Mouse (Mus musculus): ENCODE data around the gene Mylk2. TPM values are rescaled to one million over a fixed set of nuclear protein-coding genes. Genes with fewer than 3 reads are reported as not detected.

Gene Mylk2
- total and polyA plus RNA-seq, 3 experiments = not detected

DNA sequence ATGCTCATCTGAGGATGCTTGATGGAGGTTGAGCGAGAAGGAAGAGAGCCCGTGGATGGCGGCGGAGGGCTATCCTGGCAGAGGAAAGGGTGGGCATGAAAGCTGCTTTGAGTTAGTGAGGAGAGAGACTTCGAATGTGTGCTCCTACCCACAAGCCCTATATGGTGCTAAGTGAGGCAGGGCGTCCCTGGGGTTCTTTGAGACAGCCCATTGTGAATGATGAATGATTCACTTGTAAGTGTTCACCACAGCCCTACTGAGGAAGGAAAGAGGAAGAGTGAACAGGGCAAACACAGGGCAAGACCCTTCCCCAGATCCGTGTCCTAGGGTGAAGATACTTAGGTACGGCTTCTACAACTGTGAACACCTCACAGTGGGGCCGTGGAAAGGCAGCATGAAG lies 15.7 kb downstream of the Mylk2 start:
- no peak for TF ChIP-seq SMC3 (IDR thresholded peaks at IDR 0.05; ENCODE audit: low read depth, low read length)
- no peak for TF ChIP-seq JUND (IDR thresholded peaks at IDR 0.05; ENCODE audit: low read depth, low read length)
- TF ChIP-seq HCFC1 (IDR thresholded peaks at IDR 0.05; ENCODE audit: low read depth, low read length) = no peak
- TF ChIP-seq USF1 (IDR thresholded peaks at IDR 0.05; ENCODE audit: low read depth, low read length) = no peak
- no peak for TF ChIP-seq E2F4 (IDR thresholded peaks at IDR 0.05; ENCODE audit: borderline replicate concordance, low read depth, low read length)
- no peak for TF ChIP-seq MEF2A (IDR thresholded peaks at IDR 0.05; ENCODE audit: extremely low read depth, insufficient replicate concordance, low read depth, low read length, poor library complexity, severe bottlenecking)
- TF ChIP-seq EP300 (IDR thresholded peaks at IDR 0.05; ENCODE audit: low read depth in 1 of 2, low read length in 2 of 2) = no peak
- TF ChIP-seq NELFE (IDR thresholded peaks at IDR 0.05; ENCODE audit: low read depth, low read length) = no peak
- no peak for TF ChIP-seq CTCF (IDR thresholded peaks at IDR 0.05 in 2 of 3, conservative IDR thresholded peaks at IDR 0.05 in 1 of 3; ENCODE audit: control insufficient read depth in 1 of 3, insufficient read depth in 1 of 3, low read depth in 2 of 3, low read length in 3 of 3, poor library complexity in 1 of 3, severe bottlenecking in 1 of 3)
- no peak for TF ChIP-seq GATA1 (IDR thresholded peaks at IDR 0.05; ENCODE audit: low read depth, low read length)
- no peaks in the 10 kb centered on the region for H3K79me2 ChIP-seq (ENCODE audit: control insufficient read depth, insufficient read depth, low read length, poor library complexity)
- H3K36me3 ChIP-seq (ENCODE audit: control insufficient read depth in 1 of 2, insufficient read depth in 2 of 2, low read length in 2 of 2) = no peaks in the 10 kb centered on the region
- H3K9me3 ChIP-seq (replicated peaks; ENCODE audit: insufficient read depth, low read length) = no peaks in the 10 kb centered on the region
- H3K27me3 ChIP-seq (ENCODE audit: control insufficient read depth in 1 of 2, insufficient read depth in 2 of 2, low read length in 2 of 2) = no peaks in the 10 kb centered on the region
- H3K27ac ChIP-seq (ENCODE audit: control insufficient read depth, low read depth, low read length) = no peak overlapping the region
- no peak for DNase-seq (ENCODE audit: low read depth, low spot score)
- H3K9ac ChIP-seq (ENCODE audit: control insufficient read depth, low read depth, low read length, poor library complexity, severe bottlenecking) = no peak overlapping the region
- no peak overlapping the region for H3K4me3 ChIP-seq (ENCODE audit: control insufficient read depth in 1 of 2, insufficient read depth in 1 of 2, low read depth in 2 of 2, low read length in 2 of 2)
- no peaks in the 10 kb centered on the region for H3K4me1 ChIP-seq (ENCODE audit: control insufficient read depth in 1 of 2, insufficient read depth in 2 of 2, low read length in 2 of 2)

DNA sequence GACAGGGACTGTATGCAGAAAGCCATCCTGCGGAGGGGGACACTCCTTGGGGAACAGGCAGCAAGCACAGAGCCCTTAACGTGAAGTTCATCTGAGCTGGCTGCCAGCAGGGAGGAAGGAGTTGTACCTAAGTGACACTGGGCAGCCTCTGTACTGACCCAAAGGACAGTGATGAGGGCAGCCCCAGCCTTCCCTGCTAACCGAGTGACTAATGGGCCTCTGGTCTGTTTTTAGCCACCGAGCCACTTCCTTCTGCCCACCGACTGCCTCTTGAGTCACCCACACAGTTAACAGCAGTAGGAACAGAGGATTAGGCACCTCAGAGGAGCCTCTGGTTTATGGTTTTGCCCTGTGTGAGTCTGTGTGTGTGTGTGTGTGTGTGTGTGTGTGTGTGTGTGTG lies 16.2 kb downstream of the Mylk2 start:
- Histone ChIP-seq H3K79me2 (ENCODE audit: control insufficient read depth, insufficient read depth, low read length, poor library complexity) (no peaks in the 10 kb centered on the region), H3K27ac (ENCODE audit: control insufficient read depth, low read depth, low read length) (no peak overlapping the region), H3K36me3 (ENCODE audit: control insufficient read depth in 1 of 2, insufficient read depth in 2 of 2, low read length in 2 of 2) (no peaks in the 10 kb centered on the region), H3K27me3 (ENCODE audit: control insufficient read depth in 1 of 2, insufficient read depth in 2 of 2, low read length in 2 of 2) (no peaks in the 10 kb centered on the region), H3K9me3 (replicated peaks; ENCODE audit: insufficient read depth, low read length) (no peaks in the 10 kb centered on the region), H3K9ac (ENCODE audit: control insufficient read depth, low read depth, low read length, poor library complexity, severe bottlenecking) (no peak overlapping the region), H3K4me1 (ENCODE audit: control insufficient read depth in 1 of 2, insufficient read depth in 2 of 2, low read length in 2 of 2) (no peaks in the 10 kb centered on the region), H3K4me3 (ENCODE audit: control insufficient read depth in 1 of 2, insufficient read depth in 1 of 2, low read depth in 2 of 2, low read length in 2 of 2) (no peak overlapping the region)
- TF ChIP-seq E2F4 (IDR thresholded peaks at IDR 0.05; ENCODE audit: borderline replicate concordance, low read depth, low read length) = no peak
- no peak for TF ChIP-seq MEF2A (IDR thresholded peaks at IDR 0.05; ENCODE audit: extremely low read depth, insufficient replicate concordance, low read depth, low read length, poor library complexity, severe bottlenecking)
- no peak for TF ChIP-seq POLR2A (IDR thresholded peaks at IDR 0.05; ENCODE audit: control insufficient read depth in 1 of 2, insufficient read depth in 1 of 2, low read depth in 1 of 2, low read length in 2 of 2, poor library complexity in 1 of 2)
- no peak for TF ChIP-seq TCF12 (IDR thresholded peaks at IDR 0.05; ENCODE audit: low read depth, low read length)
- no peak for TF ChIP-seq RAD21 (IDR thresholded peaks at IDR 0.05; ENCODE audit: low read depth, low read length)
- no peak for TF ChIP-seq SIN3A (IDR thresholded peaks at IDR 0.05; ENCODE audit: low read length)
- no peak for TF ChIP-seq ZNF384 (IDR thresholded peaks at IDR 0.05; ENCODE audit: low read depth, low read length)
- DNase-seq (ENCODE audit: low read depth, low spot score) = no peak
